Mouse (Mus musculus): ENCODE measurements around the gene Zfp607b. TPM values are rescaled to one million over a fixed set of nuclear protein-coding genes. Genes with fewer than 3 reads are reported as not detected.

Gene Zfp607b
- polyA plus RNA-seq (2015; fragmentation: Nextera tagmentation; extraction: Ambion mirVana) = 4.0 and 4.3 TPM in 2 replicates

- H3K4me2 ChIP-seq = peak within 1 kb of the TSS; percentile 76
- H3K9me3 ChIP-seq = no peaks in the 10 kb centered on the region
- WGBS = under 1% methylated on average over 19 of the region's 19 CpGs
- peaks cover 7% of the 10 kb centered on the region; the same call in 1 of the 2 replicates for H3K4me1 ChIP-seq
- H3K36me3 ChIP-seq = no peaks in the 10 kb centered on the region
- peak; percentile 98 for ATAC-seq (ENCODE audit: borderline replicate concordance, extremely low read depth, low FRiP score, low TSS enrichment)
- peak within 1 kb of the TSS; percentile 68 for H3K9ac ChIP-seq
- no peaks in the 10 kb centered on the region for H3K27me3 ChIP-seq
- peak within 1 kb of the TSS; percentile 66 for H3K27ac ChIP-seq
- peak within 1 kb of the TSS; percentile 54 for H3K4me3 ChIP-seq
These were observed at the start of gene Zfp607b for GRCm38 (mm10) chr7:27688815-27689612. Gene Zfp607b, plus strand, starts transcription at chr7:27689340.

GRCm38 (mm10) chr7:27644471-27644870 is 44.7 kb upstream of the Zfp607b start:
- H3K27me3 ChIP-seq = no peaks in the 10 kb centered on the region
- H3K27ac ChIP-seq = no peak overlapping the region
- no peak for ATAC-seq (ENCODE audit: borderline replicate concordance, extremely low read depth, low FRiP score, low TSS enrichment)
- H3K9me3 ChIP-seq = no peaks in the 10 kb centered on the region
- H3K4me2 ChIP-seq = no peak overlapping the region
- H3K4me3 ChIP-seq = no peak overlapping the region
- no peaks in the 10 kb centered on the region for H3K4me1 ChIP-seq
- 42% methylated on average over 1 of the region's 1 CpGs for WGBS
- no peak overlapping the region for H3K9ac ChIP-seq
- H3K36me3 ChIP-seq = no peaks in the 10 kb centered on the region

GRCm38 (mm10) chr7:27646516-27646915 is 42.6 kb upstream of the Zfp607b start:
- Histone ChIP-seq H3K36me3 (no peaks in the 10 kb centered on the region), H3K27ac (no peak overlapping the region), H3K4me1 (0 out of 2 replicates have a peak, but pooled peaks cover 6% of the 10 kb centered on the region), H3K4me3 (no peak overlapping the region), H3K4me2 (no peak overlapping the region), H3K27me3 (no peaks in the 10 kb centered on the region), H3K9me3 (no peaks in the 10 kb centered on the region), H3K9ac (no peak overlapping the region)
- 80% methylated on average over 7 of the region's 7 CpGs for WGBS
- ATAC-seq (ENCODE audit: borderline replicate concordance, extremely low read depth, low FRiP score, low TSS enrichment) = no peak

- Histone ChIP-seq H3K36me3 (no peaks in the 10 kb centered on the region), H3K9ac (no peak overlapping the region), H3K4me2 (no peak overlapping the region), H3K9me3 (no peaks in the 10 kb centered on the region), H3K27ac (no peak overlapping the region), H3K4me1 (0 out of 2 replicates have a peak, but pooled peaks cover 6% of the 10 kb centered on the region), H3K4me3 (no peak overlapping the region), H3K27me3 (peaks cover 5% of the 10 kb centered on the region)
- ATAC-seq (ENCODE audit: borderline replicate concordance, extremely low read depth, low FRiP score, low TSS enrichment) = no peak
- WGBS = 75% methylated on average over 6 of the region's 6 CpGs
These were observed 41.7 kb upstream of the Zfp607b start for GRCm38 (mm10) chr7:27647281-27648002.

GRCm38 (mm10) chr7:27649723-27650122 is 39.4 kb upstream of the Zfp607b start:
- Histone ChIP-seq H3K4me3 (no peak overlapping the region), H3K4me1 (peaks cover 11% of the 10 kb centered on the region; the same call in 1 of the 2 replicates), H3K27me3 (peaks cover 27% of the 10 kb centered on the region), H3K27ac (no peak overlapping the region), H3K9ac (no peak overlapping the region), H3K36me3 (no peaks in the 10 kb centered on the region), H3K4me2 (no peak overlapping the region), H3K9me3 (no peaks in the 10 kb centered on the region)
- no peak; the same call in 1 of the 2 replicates for ATAC-seq (ENCODE audit: borderline replicate concordance, extremely low read depth, low FRiP score, low TSS enrichment)
- WGBS = 71% methylated on average over 11 of the region's 11 CpGs

- WGBS = 4% methylated on average over 10 of the region's 10 CpGs
- Histone ChIP-seq H3K4me2 (peak overlapping the region; percentile 26), H3K27ac (no peak overlapping the region), H3K4me3 (0 out of 2 replicates have a peak overlapping the region, but pooled peaks have one; percentile 9), H3K36me3 (no peaks in the 10 kb centered on the region), H3K27me3 (peaks cover 40% of the 10 kb centered on the region), H3K9me3 (no peaks in the 10 kb centered on the region), H3K4me1 (peaks cover 11% of the 10 kb centered on the region; the same call in 1 of the 2 replicates), H3K9ac (no peak overlapping the region)
- ATAC-seq (ENCODE audit: borderline replicate concordance, extremely low read depth, low FRiP score, low TSS enrichment) = no peak
These were observed 38.2 kb upstream of the Zfp607b start for GRCm38 (mm10) chr7:27650949-27651348.

- ATAC-seq (ENCODE audit: borderline replicate concordance, extremely low read depth, low FRiP score, low TSS enrichment) = peak; percentile 47; the same call in 1 of the 2 replicates
These were observed 35.3 kb upstream of the Zfp607b start, which contains the start of gene Ttc9b for GRCm38 (mm10) chr7:27653681-27654437. Gene Ttc9b, plus strand, starts transcription at chr7:27653915.

GRCm38 (mm10) chr7:27654607-27655276 is 34.4 kb upstream of the Zfp607b start:
- H3K27ac ChIP-seq = no peak overlapping the region
- peak overlapping the region; percentile 50; the same call in 1 of the 2 replicates for H3K4me2 ChIP-seq
- H3K4me3 ChIP-seq = no peak overlapping the region
- no peaks in the 10 kb centered on the region for H3K36me3 ChIP-seq
- no peaks in the 10 kb centered on the region for H3K9me3 ChIP-seq
- H3K27me3 ChIP-seq = peaks cover 74% of the 10 kb centered on the region
- no peak overlapping the region for H3K9ac ChIP-seq
- H3K4me1 ChIP-seq = peaks cover 11% of the 10 kb centered on the region; the same call in 1 of the 2 replicates
- ATAC-seq (ENCODE audit: borderline replicate concordance, extremely low read depth, low FRiP score, low TSS enrichment) = no peak
- 56% methylated on average over 20 of the region's 20 CpGs for WGBS

More at GRCm38 (mm10) chr7:27653681-27654437, 35.3 kb upstream of the Zfp607b start, which contains the start of gene Ttc9b:
- Histone ChIP-seq H3K9ac (no peak within 1 kb of the TSS), H3K27me3 (peaks cover 68% of the 10 kb centered on the region), H3K4me1 (peaks cover 11% of the 10 kb centered on the region; the same call in 1 of the 2 replicates), H3K36me3 (no peaks in the 10 kb centered on the region), H3K4me3 (peak within 1 kb of the TSS; percentile 22), H3K9me3 (no peaks in the 10 kb centered on the region), H3K4me2 (peak within 1 kb of the TSS; percentile 50), H3K27ac (no peak within 1 kb of the TSS)
- WGBS = 4% methylated on average over 58 of the region's 62 CpGs

- Histone ChIP-seq H3K9ac (no peak overlapping the region), H3K27me3 (peaks cover 74% of the 10 kb centered on the region), H3K36me3 (no peaks in the 10 kb centered on the region), H3K4me3 (no peak overlapping the region), H3K27ac (no peak overlapping the region), H3K9me3 (no peaks in the 10 kb centered on the region), H3K4me2 (no peak overlapping the region), H3K4me1 (peaks cover 7% of the 10 kb centered on the region; the same call in 1 of the 2 replicates)
- WGBS = 29% methylated on average over 11 of the region's 11 CpGs
- ATAC-seq (ENCODE audit: borderline replicate concordance, extremely low read depth, low FRiP score, low TSS enrichment) = no peak
These were observed 33.6 kb upstream of the Zfp607b start for GRCm38 (mm10) chr7:27655545-27655944.

GRCm38 (mm10) chr7:27656600-27656999 is 32.5 kb upstream of the Zfp607b start:
- peaks cover 74% of the 10 kb centered on the region for H3K27me3 ChIP-seq
- H3K4me1 ChIP-seq = peaks cover 5% of the 10 kb centered on the region; the same call in 1 of the 2 replicates
- H3K4me2 ChIP-seq = no peak overlapping the region
- H3K9ac ChIP-seq = no peak overlapping the region
- no peak for ATAC-seq (ENCODE audit: borderline replicate concordance, extremely low read depth, low FRiP score, low TSS enrichment)
- WGBS = 90% methylated on average over 16 of the region's 16 CpGs
- H3K9me3 ChIP-seq = no peaks in the 10 kb centered on the region
- H3K4me3 ChIP-seq = no peak overlapping the region
- H3K36me3 ChIP-seq = no peaks in the 10 kb centered on the region
- no peak overlapping the region for H3K27ac ChIP-seq
